Mouse (Mus musculus): ENCODE measurements at regions not wholly inside any gene's neighbourhood (a gene's known extent, or its start where the extent isn't known, plus 50 kb on each side); places are given as distances from the start of the nearest gene placed in this dataset.

GRCm38 (mm10) chr8:115428022-115428421 is 279.6 kb downstream of the Maf start:
- H3K27ac ChIP-seq (ENCODE audit: control insufficient read depth, insufficient read depth, low read depth, low read length, poor library complexity) = peak overlapping the region; percentile 58
- H3K4me1 ChIP-seq (ENCODE audit: control insufficient read depth, insufficient read depth, low read length) = peaks cover 6% of the 10 kb centered on the region; the same call in 1 of the 2 replicates
- no peak for TF ChIP-seq POLR2A (IDR thresholded peaks at IDR 0.05; ENCODE audit: borderline replicate concordance, control insufficient read depth, low read depth, low read length)
- no peak for TF ChIP-seq CTCF (IDR thresholded peaks at IDR 0.05; ENCODE audit: control insufficient read depth, insufficient read depth, low read length)
- WGBS = 29% methylated on average over 2 of the region's 2 CpGs
- H3K4me3 ChIP-seq (replicated peaks; ENCODE audit: control insufficient read depth, low read depth, low read length) = no peak overlapping the region

GRCm38 (mm10) chr8:115427490-115427889 is 280.1 kb downstream of the Maf start:
- Histone ChIP-seq H3K4me3 (replicated peaks; ENCODE audit: control insufficient read depth, low read depth, low read length) (no peak overlapping the region), H3K27ac (ENCODE audit: control insufficient read depth, insufficient read depth, low read depth, low read length, poor library complexity) (no peak overlapping the region), H3K4me1 (ENCODE audit: control insufficient read depth, insufficient read depth, low read length) (peaks cover 6% of the 10 kb centered on the region; the same call in 1 of the 2 replicates)
- no peak for TF ChIP-seq CTCF (IDR thresholded peaks at IDR 0.05; ENCODE audit: control insufficient read depth, insufficient read depth, low read length)
- TF ChIP-seq POLR2A (IDR thresholded peaks at IDR 0.05; ENCODE audit: borderline replicate concordance, control insufficient read depth, low read depth, low read length) = no peak
- 39% methylated on average over 3 of the region's 3 CpGs for WGBS

- WGBS = 86% methylated on average over 3 of the region's 3 CpGs
- TF ChIP-seq CTCF (IDR thresholded peaks at IDR 0.05; ENCODE audit: control insufficient read depth, insufficient read depth, low read length) (no peak), POLR2A (IDR thresholded peaks at IDR 0.05; ENCODE audit: borderline replicate concordance, control insufficient read depth, low read depth, low read length) (no peak)
- no peak overlapping the region for H3K4me3 ChIP-seq (replicated peaks; ENCODE audit: control insufficient read depth, low read depth, low read length)
- H3K27ac ChIP-seq (ENCODE audit: control insufficient read depth, insufficient read depth, low read depth, low read length, poor library complexity) = no peak overlapping the region
- H3K4me1 ChIP-seq (ENCODE audit: control insufficient read depth, insufficient read depth, low read length) = peaks cover 6% of the 10 kb centered on the region; the same call in 1 of the 2 replicates
Measured at GRCm38 (mm10) chr8:115426543-115426942, 281.1 kb downstream of the Maf start.

- TF ChIP-seq CTCF (IDR thresholded peaks at IDR 0.05; ENCODE audit: control insufficient read depth, insufficient read depth, low read length) (no peak), POLR2A (IDR thresholded peaks at IDR 0.05; ENCODE audit: borderline replicate concordance, control insufficient read depth, low read depth, low read length) (no peak)
- peaks cover 6% of the 10 kb centered on the region; the same call in 1 of the 2 replicates for H3K4me1 ChIP-seq (ENCODE audit: control insufficient read depth, insufficient read depth, low read length)
- no peak overlapping the region for H3K27ac ChIP-seq (ENCODE audit: control insufficient read depth, insufficient read depth, low read depth, low read length, poor library complexity)
- 59% methylated on average over 2 of the region's 2 CpGs for WGBS
- no peak overlapping the region for H3K4me3 ChIP-seq (replicated peaks; ENCODE audit: control insufficient read depth, low read depth, low read length)
Measured at GRCm38 (mm10) chr8:115425360-115425759, 282.2 kb downstream of the Maf start.

- TF ChIP-seq POLR2A (IDR thresholded peaks at IDR 0.05; ENCODE audit: borderline replicate concordance, control insufficient read depth, low read depth, low read length) = no peak
- 26% methylated on average over 2 of the region's 2 CpGs for WGBS
- no peak overlapping the region for H3K27ac ChIP-seq (ENCODE audit: control insufficient read depth, insufficient read depth, low read depth, low read length, poor library complexity)
- H3K4me3 ChIP-seq (replicated peaks; ENCODE audit: control insufficient read depth, low read depth, low read length) = no peak overlapping the region
- H3K4me1 ChIP-seq (ENCODE audit: control insufficient read depth, insufficient read depth, low read length) = peaks cover 4% of the 10 kb centered on the region; the same call in 1 of the 2 replicates
Measured at GRCm38 (mm10) chr8:115423682-115424081, 283.9 kb downstream of the Maf start.

GRCm38 (mm10) chr8:115423056-115423455 is 284.5 kb downstream of the Maf start:
- H3K4me1 ChIP-seq (ENCODE audit: control insufficient read depth, insufficient read depth, low read length) = peaks cover 4% of the 10 kb centered on the region; the same call in 1 of the 2 replicates
- H3K27ac ChIP-seq (ENCODE audit: control insufficient read depth, insufficient read depth, low read depth, low read length, poor library complexity) = no peak overlapping the region
- H3K4me3 ChIP-seq (replicated peaks; ENCODE audit: control insufficient read depth, low read depth, low read length) = no peak overlapping the region
- no peak for TF ChIP-seq POLR2A (IDR thresholded peaks at IDR 0.05; ENCODE audit: borderline replicate concordance, control insufficient read depth, low read depth, low read length)
- no peak for TF ChIP-seq CTCF (IDR thresholded peaks at IDR 0.05; ENCODE audit: control insufficient read depth, insufficient read depth, low read length)
- WGBS = 31% methylated on average over 5 of the region's 5 CpGs

- TF ChIP-seq POLR2A (IDR thresholded peaks at IDR 0.05; ENCODE audit: borderline replicate concordance, control insufficient read depth, low read depth, low read length) = no peak
- no peak for TF ChIP-seq CTCF (IDR thresholded peaks at IDR 0.05; ENCODE audit: control insufficient read depth, insufficient read depth, low read length)
- Histone ChIP-seq H3K4me1 (ENCODE audit: control insufficient read depth, insufficient read depth, low read length) (no peaks in the 10 kb centered on the region; the same call in 1 of the 2 replicates), H3K27ac (ENCODE audit: control insufficient read depth, insufficient read depth, low read depth, low read length, poor library complexity) (no peak overlapping the region), H3K4me3 (replicated peaks; ENCODE audit: control insufficient read depth, low read depth, low read length) (no peak overlapping the region)
- 46% methylated on average over 3 of the region's 3 CpGs for WGBS
Measured at GRCm38 (mm10) chr8:115420536-115420935, 287.1 kb downstream of the Maf start.

GRCm38 (mm10) chr8:115420131-115420530 is 287.5 kb downstream of the Maf start:
- Histone ChIP-seq H3K27ac (ENCODE audit: control insufficient read depth, insufficient read depth, low read depth, low read length, poor library complexity) (no peak overlapping the region), H3K4me1 (ENCODE audit: control insufficient read depth, insufficient read depth, low read length) (no peaks in the 10 kb centered on the region; the same call in 1 of the 2 replicates), H3K4me3 (replicated peaks; ENCODE audit: control insufficient read depth, low read depth, low read length) (no peak overlapping the region)
- no peak for TF ChIP-seq POLR2A (IDR thresholded peaks at IDR 0.05; ENCODE audit: borderline replicate concordance, control insufficient read depth, low read depth, low read length)
- TF ChIP-seq CTCF (IDR thresholded peaks at IDR 0.05; ENCODE audit: control insufficient read depth, insufficient read depth, low read length) = no peak
- WGBS = 29% methylated on average over 6 of the region's 6 CpGs

GRCm38 (mm10) chr8:115418056-115418455 is 289.5 kb downstream of the Maf start:
- no peak for TF ChIP-seq CTCF (IDR thresholded peaks at IDR 0.05; ENCODE audit: control insufficient read depth, insufficient read depth, low read length)
- TF ChIP-seq POLR2A (IDR thresholded peaks at IDR 0.05; ENCODE audit: borderline replicate concordance, control insufficient read depth, low read depth, low read length) = no peak
- H3K27ac ChIP-seq (ENCODE audit: control insufficient read depth, insufficient read depth, low read depth, low read length, poor library complexity) = no peak overlapping the region
- 69% methylated on average over 6 of the region's 6 CpGs for WGBS
- peaks cover 3% of the 10 kb centered on the region for H3K4me1 ChIP-seq (ENCODE audit: control insufficient read depth, insufficient read depth, low read length)
- H3K4me3 ChIP-seq (replicated peaks; ENCODE audit: control insufficient read depth, low read depth, low read length) = no peak overlapping the region
